Mouse (Mus musculus) hindbrain, embryonic 11.5 days (tissue): ENCODE data around the gene Nrm. TPM values are rescaled to one million over a fixed set of nuclear protein-coding genes. Genes with fewer than 3 reads are reported as not detected.

Experiments
- polyA plus RNA-seq: library from polyadenylated mRNA; unstranded; fragments of >200 nt; fragmentation: Nextera tagmentation; extraction: Ambion mirVana; gene quantifications from 2 replicates; pipeline ENCODE4 v1.2.1, GENCODE M21; 2014

Nrm gene
- polyA plus RNA-seq, 1 experiment from 2014 or later: 49.2 TPM

Other genes with a start within 250 kb of the Nrm start
- gene Gm9573, start 234.7 kb upstream of the Nrm start, polyA plus RNA-seq: not detected in 2 replicates
- gene Mucl3, start 217.6 kb upstream of the Nrm start, polyA plus RNA-seq: 0.32 TPM in 1 of 2 replicates, not detected in the other
- 6.9 and 8.7 TPM in 2 replicates for gene Vars2, start 193.7 kb upstream of the Nrm start, polyA plus RNA-seq
- 37.8 and 41.4 TPM in 2 replicates for gene Gtf2h4, start 187.6 kb upstream of the Nrm start, polyA plus RNA-seq
- 69.9 and 78.8 TPM in 2 replicates for gene Ddr1, start 156.7 kb upstream of the Nrm start, polyA plus RNA-seq
- gene Ier3, start 39.6 kb upstream of the Nrm start, polyA plus RNA-seq: 3.6 and 4.0 TPM in 2 replicates
- gene Flot1, start 38.1 kb upstream of the Nrm start, polyA plus RNA-seq: 48.1 and 50.0 TPM in 2 replicates
- gene Tubb5, start 23.0 kb upstream of the Nrm start, polyA plus RNA-seq: 1,599 and 1,667 TPM in 2 replicates
- gene Mdc1, start 19.8 kb upstream of the Nrm start, polyA plus RNA-seq: 16.8 and 17.3 TPM in 2 replicates
- gene Ppp1r18, start 4.3 kb downstream of the Nrm start, polyA plus RNA-seq: 27.6 and 31.3 TPM in 2 replicates
- 33.5 and 39.8 TPM in 2 replicates for gene Dhx16, start 18.5 kb downstream of the Nrm start, polyA plus RNA-seq
- gene 2310061I04Rik, start 36.1 kb downstream of the Nrm start, polyA plus RNA-seq: 23.6 and 25.2 TPM in 2 replicates
- 200 and 243 TPM in 2 replicates for gene Atat1, start 48.8 kb downstream of the Nrm start, polyA plus RNA-seq
- gene Mrps18b, start 55.1 kb downstream of the Nrm start, polyA plus RNA-seq: 67.4 and 68.4 TPM in 2 replicates
- 42.6 and 49.8 TPM in 2 replicates for gene Ppp1r10, start 55.1 kb downstream of the Nrm start, polyA plus RNA-seq
- 97.8 and 117 TPM in 2 replicates for gene Abcf1, start 108.4 kb downstream of the Nrm start, polyA plus RNA-seq
- 28.0 and 29.8 TPM in 2 replicates for gene Gnl1, start 118.5 kb downstream of the Nrm start, polyA plus RNA-seq
- 39.6 and 45.2 TPM in 2 replicates for gene Prr3, start 118.9 kb downstream of the Nrm start, polyA plus RNA-seq
- 4.1 and 5.9 TPM in 2 replicates for gene H2-T24, start 159.2 kb downstream of the Nrm start, polyA plus RNA-seq
- 3.0 and 4.0 TPM in 2 replicates for gene H2-T23, start 171.5 kb downstream of the Nrm start, polyA plus RNA-seq
- 7.0 and 8.3 TPM in 2 replicates for gene H2-T22, start 181.4 kb downstream of the Nrm start, polyA plus RNA-seq
- not detected in 2 replicates for gene Gm6034, start 181.6 kb downstream of the Nrm start, polyA plus RNA-seq
- gene Gm11127, start 197.1 kb downstream of the Nrm start, polyA plus RNA-seq: not detected in 2 replicates